In genomic region chr7:100862828-100863638, GRCm38 (mm10) we compare ENCODE assay signal across 8 mouse cellular contexts. TPM values are rescaled to one million over a fixed set of nuclear protein-coding genes. Genes with fewer than 3 reads are reported as not detected.
DNase-seq lines count a peak whose midpoint lies in the region; ATAC-seq and TF ChIP-seq lines count a peak whose summit lies in the region.

TSS of gene Relt (minus strand) at chr7:100863446.

- H3K27me3 ChIP-seq in hindbrain, postnatal 0 days (ENCODE audit: insufficient read depth, low read length) = no peaks in the 10 kb centered on the region

- H3K9me3 ChIP-seq in hindbrain, postnatal 0 days (ENCODE audit: low read length) = no peaks in the 10 kb centered on the region

- peaks cover 25% of the 10 kb centered on the region; the same call in 1 of the 2 replicates for H3K79me2 ChIP-seq in macrophage (ENCODE audit: inconsistent target)

- peak within 1 kb of the TSS; percentile 94 for H3K27ac ChIP-seq in gastrocnemius, adult 2 months
- H3K27ac ChIP-seq in hindbrain, postnatal 0 days = peak within 1 kb of the TSS; percentile 82
- peak within 1 kb of the TSS; percentile 77 for H3K27ac ChIP-seq in left cerebral cortex, adult 2 months
- no peak within 1 kb of the TSS for H3K27ac ChIP-seq in macrophage

- H3K9ac ChIP-seq in hindbrain, postnatal 0 days (replicated peaks; ENCODE audit: low read length) = peak within 1 kb of the TSS; percentile 75

- peak within 1 kb of the TSS; percentile 94 for H3K4me2 ChIP-seq in hindbrain, postnatal 0 days (ENCODE audit: low read depth, low read length)

- peak; percentile 75 for TF ChIP-seq CTCF in gastrocnemius, adult 2 months (IDR thresholded peaks at IDR 0.05)
- peak; percentile 82 for TF ChIP-seq CTCF in hindbrain, postnatal 0 days (IDR thresholded peaks at IDR 0.05; ENCODE audit: low read depth)
- TF ChIP-seq CTCF in left cerebral cortex, adult 2 months (IDR thresholded peaks at IDR 0.05) = peak; percentile 66

- no peaks in the 10 kb centered on the region for H3K36me3 ChIP-seq in hindbrain, postnatal 0 days (ENCODE audit: insufficient read depth, low read length)
- no peaks in the 10 kb centered on the region for H3K36me3 ChIP-seq in macrophage (ENCODE audit: inconsistent target)

- peak; percentile 88 for ATAC-seq in activated CD4-positive, CD25-positive, alpha-beta regulatory T cell, adult 4 months
- peak; percentile 91 for ATAC-seq in common myeloid progenitor, adult 5-6 weeks (replicated peaks; ENCODE audit: low read depth, poor library complexity, severe bottlenecking)
- peak; percentile 93 for ATAC-seq in hindbrain, postnatal 0 days

- H3K4me1 ChIP-seq in hindbrain, postnatal 0 days (ENCODE audit: insufficient read depth, low read length) = no peaks in the 10 kb centered on the region

- intact Hi-C loops in gastrocnemius, adult 2 months (cut with DNase I) = no loop called here
- intact Hi-C loops in left cerebral cortex, adult 2 months (cut with DNase I) = no loop called here

- H3K4me3 ChIP-seq in gastrocnemius, adult 2 months = peak within 1 kb of the TSS; percentile 88
- peak within 1 kb of the TSS; percentile 77 for H3K4me3 ChIP-seq in hindbrain, postnatal 0 days (ENCODE audit: low read length)
- H3K4me3 ChIP-seq in left cerebral cortex, adult 2 months = peak within 1 kb of the TSS; percentile 82
- peak within 1 kb of the TSS; percentile 31 for H3K4me3 ChIP-seq in macrophage (ENCODE audit: inconsistent target)

- peak; percentile 97 for DNase-seq in gastrocnemius, adult 2 months
- DNase-seq in hindbrain, postnatal 0 days (ENCODE audit: low spot score) = peak; percentile 97
- peak; percentile 89 for DNase-seq in left cerebral cortex, adult 2 months (ENCODE audit: extremely low spot score in 1 of 2, low spot score in 2 of 2)
- DNase-seq in retina, postnatal 7 days (ENCODE audit: low read depth, low spot score) = peak; percentile 93
- peak; percentile 84 for DNase-seq in urinary bladder, adult 18-20 months (ENCODE audit: low spot score in 2 of 2)

- WGBS in hindbrain, postnatal 0 days = under 1% methylated on average over 90 of the region's 91 CpGs
- under 1% methylated on average over 71 of the region's 91 CpGs for WGBS in macrophage (ENCODE audit: missing documents)

RNA-seq across cellular contexts. Expression of gene Relt, which starts in this region (rescaled TPM):
- polyA plus RNA-seq in activated CD4-positive, CD25-positive, alpha-beta regulatory T cell, adult 4 months (2017; shearing (Covaris generic)) = 10 to 100 TPM; 14.5 to 16.3 TPM
- 5.5 and 18.3 TPM in 2 replicates for total RNA-seq in common myeloid progenitor, adult 5-6 weeks (2017)
- total RNA-seq in gastrocnemius, adult 2 months (2021) = 10 to 100 TPM in 1 of 2 experiments, 1 to 10 TPM in 1; 9.5 to 19.8 TPM
- 10.5 and 12.2 TPM in 2 replicates for total RNA-seq in hindbrain, postnatal 0 days (2014; rRNA removed)
- 5.0 and 6.2 TPM in 2 replicates for polyA plus RNA-seq in hindbrain, postnatal 0 days (2015; fragmentation: Nextera tagmentation; extraction: Ambion mirVana)
- 10 to 100 TPM; 14.1 to 18.6 TPM for total RNA-seq in left cerebral cortex, adult 2 months (2021)
- total RNA-seq in macrophage (2018; cell fraction: chromatin; rRNA removed) = 10 to 100 TPM in 6 of 26 experiments, 1 to 10 TPM in 15, under 1 TPM in 4, not detected in 1; 0.53 to 25.0 (median 3.5) TPM
- total RNA-seq in macrophage (2018; cell fraction: cytosol; rRNA removed) = 10 to 100 TPM in 3 of 26 experiments, 1 to 10 TPM in 22, under 1 TPM in 1; 0.53 to 13.3 (median 4.2) TPM
- total RNA-seq in macrophage (2018; cell fraction: nucleus; rRNA removed) = 10 to 100 TPM in 6 of 26 experiments, 1 to 10 TPM in 19, under 1 TPM in 1; 0.96 to 13.9 (median 6.1) TPM
- 2.4 to 9.2 TPM (median 3.7 TPM) in 3 replicates for polyA plus RNA-seq in macrophage (2018)

Comparison
In these comparisons a context has a peak if more than half of its experiments do, and no peak if none do; other contexts are left out.
1. H3K4me3 ChIP-seq: peak in every context shown above with its lines; median percentile 88 in gastrocnemius, adult 2 months; 82 in left cerebral cortex, adult 2 months; 77 in hindbrain, postnatal 0 days; 31 in macrophage.